Mouse (Mus musculus) embryonic stem cell, embryonic (primary cell): ENCODE data around the gene 1810055G02Rik.

Source experiments
- CTCF ChIA-PET, 4 experiments: fragments of 300-600 bp in 2 of 4; fragments of 350-600 bp in 2 of 4; sonication (Branson Sonifier 250); formaldehyde crosslinking; loops; one replicate each; lab custom pipeline; 2022; ENCODE audit warnings: inconsistent platforms in 2 of 4; lab: Charles Lee
- POLR2A ChIA-PET, 4 experiments: fragments of 300-600 bp in 2 of 4; fragments of 350-600 bp in 2 of 4; sonication (Branson Sonifier 250); formaldehyde crosslinking; loops; one replicate each; lab custom pipeline; 2022; ENCODE audit warnings: antibody characterized with exemption in 4 of 4, inconsistent platforms in 1 of 4; lab: Charles Lee

1810055G02Rik gene

GRCm38 (mm10) chr19:3743851-3744512 is 35.9 kb downstream of the 1810055G02Rik start:
- POLR2A ChIA-PET = interaction anchor here in 3 of 4 experiments (0.6 to 1.4 kb wide), 18 partner anchors 10 to 303 kb away, joined by 3 to 11 read pairs (median 4); partner anchors contain the start of genes 1810055G02Rik (in 1 of the 3), Acy3 (in 1 of the 3), Kmt5b (in 1 of the 3) and Ndufv1 (in 1 of the 3)
- CTCF ChIA-PET = interaction anchor here (0.5 to 1.3 kb wide), 19 partner anchors 10 to 529 kb away, joined by 3 to 6 read pairs (median 3); partner anchors contain the start of genes Gm49405 (in 1 of the 4), Ndufv1 (in 1 of the 4), Nudt8 (in 1 of the 4) and Unc93b1 (in 1 of the 4)

GRCm38 (mm10) chr19:3752621-3753239 is 44.6 kb downstream of the 1810055G02Rik start:
- ChIA-PET CTCF (no interaction called here), POLR2A (interaction anchor here in 2 of 4 experiments (0.7 to 1.7 kb wide), 3 partner anchors 14 to 45 kb away, joined by 3 read pairs; partner anchors contain the start of gene 1810055G02Rik (in 1 of the 2))

- CTCF ChIA-PET = interaction anchor here in 2 of 4 experiments (0.7 to 1.5 kb wide), 3 partner anchors 21 to 128 kb away, joined by 4 to 5 read pairs (median 4); no protein-coding TSS in a partner anchor
- POLR2A ChIA-PET = interaction anchor here in 2 of 4 experiments (0.7 to 1.7 kb wide), 3 partner anchors 16 to 80 kb away, joined by 3 read pairs; partner anchors contain the start of gene 1810055G02Rik (in 1 of the 2)
Observed at GRCm38 (mm10) chr19:3753240-3753633, 45.1 kb downstream of the 1810055G02Rik start.

GRCm38 (mm10) chr19:3753738-3754137 is 45.6 kb downstream of the 1810055G02Rik start:
- CTCF ChIA-PET = interaction anchor here in 2 of 4 experiments (0.7 to 1.5 kb wide), 4 partner anchors 10 to 128 kb away, joined by 3 to 5 read pairs (median 4); no protein-coding TSS in a partner anchor
- POLR2A ChIA-PET = interaction anchor here in 2 of 4 experiments (1.2 to 5.6 kb wide), 4 partner anchors 10 to 81 kb away, joined by 3 to 60 read pairs (median 4); partner anchors contain the start of genes 1810055G02Rik (in 1 of the 2) and Kmt5b (in 1 of the 2)

GRCm38 (mm10) chr19:3757861-3758260 is 49.8 kb downstream of the 1810055G02Rik start:
- POLR2A ChIA-PET = interaction anchor here (0.5 to 5.6 kb wide), 37 partner anchors 9 to 435 kb away, joined by 3 to 60 read pairs (median 4); partner anchors contain the start of genes Kmt5b (in 4 of the 4), Ndufs8 (in 3 of the 4), 1810055G02Rik (in 2 of the 4) and Gstp2 (in 1 of the 4)

GRCm38 (mm10) chr19:3765221-3765820 is 57.2 kb downstream of the 1810055G02Rik start:
- ChIA-PET CTCF (interaction anchor here in 1 of 4 experiments (1.4 kb wide), 1 partner anchor 41 kb away, joined by 3 read pairs; no protein-coding TSS in a partner anchor), POLR2A (interaction anchor here in 3 of 4 experiments (0.6 to 5.2 kb wide), 10 partner anchors 9 to 147 kb away, joined by 3 to 60 read pairs (median 3); partner anchors contain the start of genes 1810055G02Rik (in 1 of the 3) and Ndufs8 (in 1 of the 3))

More at GRCm38 (mm10) chr19:3757861-3758260, 49.8 kb downstream of the 1810055G02Rik start:
- CTCF ChIA-PET = interaction anchor here in 3 of 4 experiments (0.5 to 1.5 kb wide), 8 partner anchors 10 to 223 kb away, joined by 3 to 6 read pairs (median 3); no protein-coding TSS in a partner anchor

- CTCF ChIA-PET = interaction anchor here in 2 of 4 experiments (1.0 to 1.4 kb wide), 2 partner anchors 12 to 42 kb away, joined by 3 read pairs; no protein-coding TSS in a partner anchor
- POLR2A ChIA-PET = interaction anchor here (0.6 to 5.2 kb wide), 26 partner anchors 8 to 280 kb away, joined by 3 to 60 read pairs (median 4); partner anchors contain the start of genes Ndufs8 (in 2 of the 4), 1810055G02Rik (in 1 of the 4), Gstp2 (in 1 of the 4) and Ndufv1 (in 1 of the 4)
Observed at GRCm38 (mm10) chr19:3766378-3766777, 58.3 kb downstream of the 1810055G02Rik start.

- CTCF ChIA-PET = interaction anchor here in 1 of 4 experiments (0.9 kb wide), 1 partner anchor 46 kb away, joined by 4 read pairs; no protein-coding TSS in a partner anchor
- POLR2A ChIA-PET = interaction anchor here (0.6 to 5.2 kb wide), 33 partner anchors 9 to 1236 kb away, joined by 3 to 60 read pairs (median 3); partner anchors contain the start of genes 1810055G02Rik (in 2 of the 4), Gstp2 (in 1 of the 4), Ndufs8 (in 1 of the 4) and Ndufv1 (in 1 of the 4)
Observed at GRCm38 (mm10) chr19:3767276-3767780, 59.2 kb downstream of the 1810055G02Rik start, which contains the start of gene Kmt5b. Kmt5b (plus strand) TSS chr19:3767421.
